Mouse (Mus musculus): ENCODE measurements around the gene Depdc5.
"Not testable (repeated sequence)": the region's sequence is repeated elsewhere in the genome, so short reads cannot be mapped to it uniquely, and the experiment has no call there.

Depdc5 gene

GRCm38 (mm10) chr5:33034100-33034499 lies 170.6 kb downstream of the Depdc5 start:
- DNase-seq, result no peak

- no peak for DNase-seq
Observed at GRCm38 (mm10) chr5:33034916-33035315, 171.4 kb downstream of the Depdc5 start.

GRCm38 (mm10) chr5:33038656-33039509 lies 175.4 kb downstream of the Depdc5 start:
- DNase-seq, result no peak

- DNase-seq, result peak; percentile 92
Observed at GRCm38 (mm10) chr5:33039510-33039911, 176.0 kb downstream of the Depdc5 start.

- DNase-seq, result not testable (repeated sequence)
Observed at GRCm38 (mm10) chr5:33040735-33041134, 177.2 kb downstream of the Depdc5 start.

GRCm38 (mm10) chr5:33043397-33043796 lies 179.9 kb downstream of the Depdc5 start:
- DNase-seq, result no peak

Measured in right cerebral cortex, postnatal 4 days (tissue).